Mouse (Mus musculus): Measurements from ENCODE around the gene Opn4. TPM values are rescaled to one million over a fixed set of nuclear protein-coding genes. Genes with fewer than 3 reads are reported as not detected.

The Opn4 gene
- polyA plus RNA-seq (2014; fragmentation: Nextera tagmentation; extraction: Ambion mirVana): not detected in 2 replicates

GRCm38 (mm10) chr14:34599941-34600340, at the start of gene Opn4:
Opn4 (minus strand) TSS chr14:34600142.
- H3K4me2 ChIP-seq: no peak within 1 kb of the TSS
- no peaks in the 10 kb centered on the region for H3K9me3 ChIP-seq (ENCODE audit: low read depth, low read length)
- no peak within 1 kb of the TSS for H3K4me3 ChIP-seq (ENCODE audit: low read depth, low read length)
- no peak for DNase-seq
- no peak for TF ChIP-seq CTCF (IDR thresholded peaks at IDR 0.05; ENCODE audit: low read depth)
- H3K4me1 ChIP-seq (ENCODE audit: insufficient read depth): no peaks in the 10 kb centered on the region
- no peak for ATAC-seq (ENCODE audit: insufficient read depth)
- H3K27me3 ChIP-seq (ENCODE audit: insufficient read depth, low read length): no peaks in the 10 kb centered on the region
- H3K27ac ChIP-seq (ENCODE audit: low read depth): no peak within 1 kb of the TSS
- 90% methylated on average over 8 of the region's 8 CpGs for WGBS
- H3K36me3 ChIP-seq (ENCODE audit: insufficient read depth): no peaks in the 10 kb centered on the region
- H3K9ac ChIP-seq: no peak within 1 kb of the TSS

GRCm38 (mm10) chr14:34647870-34648475, 48.0 kb upstream of the Opn4 start:
- WGBS: 73% methylated on average over 8 of the region's 8 CpGs
- no peak for TF ChIP-seq CTCF (IDR thresholded peaks at IDR 0.05; ENCODE audit: low read depth)

GRCm38 (mm10) chr14:34644140-34644539, 44.2 kb upstream of the Opn4 start:
- Histone ChIP-seq H3K4me1 (ENCODE audit: insufficient read depth) (no peaks in the 10 kb centered on the region), H3K27me3 (ENCODE audit: insufficient read depth, low read length) (no peaks in the 10 kb centered on the region)
- 56% methylated on average over 7 of the region's 7 CpGs for WGBS

More at GRCm38 (mm10) chr14:34647870-34648475, 48.0 kb upstream of the Opn4 start:
- Histone ChIP-seq H3K4me2 (no peak overlapping the region), H3K9ac (no peak overlapping the region), H3K9me3 (ENCODE audit: low read depth, low read length) (no peaks in the 10 kb centered on the region), H3K27ac (ENCODE audit: low read depth) (no peak overlapping the region), H3K4me3 (ENCODE audit: low read depth, low read length) (no peak overlapping the region), H3K27me3 (ENCODE audit: insufficient read depth, low read length) (no peaks in the 10 kb centered on the region), H3K36me3 (ENCODE audit: insufficient read depth) (no peaks in the 10 kb centered on the region), H3K4me1 (ENCODE audit: insufficient read depth) (no peaks in the 10 kb centered on the region)
- DNase-seq: peak; percentile 52
- ATAC-seq (ENCODE audit: insufficient read depth): no peak

GRCm38 (mm10) chr14:34635721-34636120, 35.8 kb upstream of the Opn4 start:
- H3K4me2 ChIP-seq: no peak overlapping the region
- 76% methylated on average over 6 of the region's 6 CpGs for WGBS
- no peak overlapping the region for H3K9ac ChIP-seq

More at GRCm38 (mm10) chr14:34644140-34644539, 44.2 kb upstream of the Opn4 start:
- H3K9ac ChIP-seq: no peak overlapping the region
- no peak for TF ChIP-seq CTCF (IDR thresholded peaks at IDR 0.05; ENCODE audit: low read depth)
- H3K27ac ChIP-seq (ENCODE audit: low read depth): no peak overlapping the region
- ATAC-seq (ENCODE audit: insufficient read depth) (no peak), DNase-seq (no peak)
- H3K4me2 ChIP-seq: no peak overlapping the region
- H3K9me3 ChIP-seq (ENCODE audit: low read depth, low read length): no peaks in the 10 kb centered on the region
- H3K36me3 ChIP-seq (ENCODE audit: insufficient read depth): no peaks in the 10 kb centered on the region
- H3K4me3 ChIP-seq (ENCODE audit: low read depth, low read length): no peak overlapping the region

GRCm38 (mm10) chr14:34635192-34635591, 35.2 kb upstream of the Opn4 start:
- 37% methylated on average over 7 of the region's 7 CpGs for WGBS

More at GRCm38 (mm10) chr14:34635721-34636120, 35.8 kb upstream of the Opn4 start:
- Histone ChIP-seq H3K36me3 (ENCODE audit: insufficient read depth) (no peaks in the 10 kb centered on the region), H3K27me3 (ENCODE audit: insufficient read depth, low read length) (no peaks in the 10 kb centered on the region), H3K9me3 (ENCODE audit: low read depth, low read length) (no peaks in the 10 kb centered on the region), H3K4me3 (ENCODE audit: low read depth, low read length) (no peak overlapping the region), H3K27ac (ENCODE audit: low read depth) (no peak overlapping the region), H3K4me1 (ENCODE audit: insufficient read depth) (no peaks in the 10 kb centered on the region)
- DNase-seq (no peak), ATAC-seq (ENCODE audit: insufficient read depth) (no peak)
- TF ChIP-seq CTCF (IDR thresholded peaks at IDR 0.05; ENCODE audit: low read depth): no peak

GRCm38 (mm10) chr14:34632722-34633448, 32.9 kb upstream of the Opn4 start:
- no peak for TF ChIP-seq CTCF (IDR thresholded peaks at IDR 0.05; ENCODE audit: low read depth)
- Histone ChIP-seq H3K27me3 (ENCODE audit: insufficient read depth, low read length) (no peaks in the 10 kb centered on the region), H3K9me3 (ENCODE audit: low read depth, low read length) (no peaks in the 10 kb centered on the region), H3K4me3 (ENCODE audit: low read depth, low read length) (no peak overlapping the region), H3K4me2 (no peak overlapping the region), H3K9ac (no peak overlapping the region), H3K36me3 (ENCODE audit: insufficient read depth) (no peaks in the 10 kb centered on the region), H3K27ac (ENCODE audit: low read depth) (no peak overlapping the region), H3K4me1 (ENCODE audit: insufficient read depth) (no peaks in the 10 kb centered on the region)
- no peak for ATAC-seq (ENCODE audit: insufficient read depth)
- DNase-seq: no peak
- WGBS: 55% methylated on average over 10 of the region's 10 CpGs

More at GRCm38 (mm10) chr14:34635192-34635591, 35.2 kb upstream of the Opn4 start:
- Histone ChIP-seq H3K9ac (no peak overlapping the region), H3K27ac (ENCODE audit: low read depth) (no peak overlapping the region), H3K9me3 (ENCODE audit: low read depth, low read length) (no peaks in the 10 kb centered on the region), H3K36me3 (ENCODE audit: insufficient read depth) (no peaks in the 10 kb centered on the region), H3K27me3 (ENCODE audit: insufficient read depth, low read length) (no peaks in the 10 kb centered on the region), H3K4me1 (ENCODE audit: insufficient read depth) (no peaks in the 10 kb centered on the region), H3K4me3 (ENCODE audit: low read depth, low read length) (no peak overlapping the region), H3K4me2 (no peak overlapping the region)
- ATAC-seq (ENCODE audit: insufficient read depth): no peak
- no peak for TF ChIP-seq CTCF (IDR thresholded peaks at IDR 0.05; ENCODE audit: low read depth)
- DNase-seq: no peak

- TF ChIP-seq CTCF (IDR thresholded peaks at IDR 0.05; ENCODE audit: low read depth): no peak
- H3K36me3 ChIP-seq (ENCODE audit: insufficient read depth): no peaks in the 10 kb centered on the region
- DNase-seq: no peak
- no peaks in the 10 kb centered on the region for H3K4me1 ChIP-seq (ENCODE audit: insufficient read depth)
- WGBS: 75% methylated on average over 7 of the region's 7 CpGs
- H3K9me3 ChIP-seq (ENCODE audit: low read depth, low read length): no peaks in the 10 kb centered on the region
- H3K4me2 ChIP-seq: no peak overlapping the region
- no peaks in the 10 kb centered on the region for H3K27me3 ChIP-seq (ENCODE audit: insufficient read depth, low read length)
- no peak overlapping the region for H3K4me3 ChIP-seq (ENCODE audit: low read depth, low read length)
- ATAC-seq (ENCODE audit: insufficient read depth): no peak
- no peak overlapping the region for H3K9ac ChIP-seq
- H3K27ac ChIP-seq (ENCODE audit: low read depth): no peak overlapping the region
Measured at GRCm38 (mm10) chr14:34626824-34627223, 26.9 kb upstream of the Opn4 start.

All from lung, embryonic 14.5 days (tissue).